Comparison of ENCODE assay signal across 28 mouse cellular contexts in the genomic region with DNA sequence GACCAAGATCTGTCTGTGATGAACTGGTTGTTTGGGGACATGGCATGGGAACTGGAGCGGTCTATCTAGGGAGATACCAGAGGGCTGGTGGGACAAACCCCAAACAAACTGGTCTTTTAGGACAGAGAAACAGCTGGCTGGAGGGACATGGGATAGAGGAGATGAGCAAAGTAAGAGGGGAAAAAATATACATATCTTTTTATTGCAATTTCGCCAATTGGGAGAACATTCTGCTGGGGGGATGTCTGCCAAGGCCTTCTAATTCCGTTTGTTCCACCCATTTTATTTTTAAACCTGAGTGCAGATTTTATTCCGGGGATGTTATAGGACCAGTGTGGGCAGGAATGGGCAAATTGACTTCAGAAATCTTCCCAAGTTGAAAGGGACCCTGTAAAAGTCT.
A peak's percentile ranks its signal among the peaks of the same experiment; 100 is the strongest.
DNase-seq lines count a peak whose midpoint lies in the region; ATAC-seq and TF ChIP-seq lines count a peak whose summit lies in the region.
"Had no signal": no experiment of that assay in that cellular context is flagged by ENCODE, and none has a peak within 500 bp of the region (broad histone marks: within the 10 kb centered on the region; RNA-seq: fewer than 3 reads in every experiment).

No protein-coding gene starts in this region.

- DNase-seq in forebrain, postnatal 0 days, result no peak
- peak; percentile 25 to 42 for DNase-seq in left cerebral cortex, adult 18-20 months (ENCODE audit: low spot score in 2 of 2)
- DNase-seq in left cerebral cortex, postnatal 4 days, result no peak
- DNase-seq in left cerebral cortex, postnatal 36 days (ENCODE audit: low spot score in 2 of 2), result peak; percentile 60 to 61
- peak; percentile 79 for DNase-seq in telencephalon, adult 2 months (ENCODE audit: low read depth, low spot score)
- no peak for DNase-seq in thymus, adult 2 months
- no peak for DNase-seq in cerebellum, adult 9-11 months
- DNase-seq: adrenal gland, adult 8-10 months; cerebellum, adult 8-10 months; cerebellum, postnatal 36 days; gastrocnemius, postnatal 14 days; kidney, adult 18-20 months; kidney, postnatal 25 days; liver, embryonic 13.5 days; lung, adult 18-20 months; thymus, postnatal 25 days had no signal

- no peak overlapping the region for H3K4me3 ChIP-seq in forebrain, postnatal 0 days (ENCODE audit: low read depth, low read length)
- H3K4me3 ChIP-seq in forebrain, embryonic 13.5 days, result no peak overlapping the region
- H3K4me3 ChIP-seq in thymus, adult 2 months (ENCODE audit: control insufficient read depth, insufficient read depth, low read length), result no peak overlapping the region
- H3K4me3 ChIP-seq: embryonic facial prominence, embryonic 13.5 days; kidney, embryonic 15.5 days; limb, embryonic 10.5 days; limb, embryonic 15.5 days; liver, embryonic 13.5 days; midbrain, embryonic 13.5 days; stomach, embryonic 15.5 days had no signal

- H3K9me3 ChIP-seq in forebrain, postnatal 0 days (ENCODE audit: low read length), result no peaks in the 10 kb centered on the region
- H3K9me3 ChIP-seq in forebrain, embryonic 13.5 days (replicated peaks), result no peaks in the 10 kb centered on the region
- H3K9me3 ChIP-seq: embryonic facial prominence, embryonic 13.5 days; kidney, embryonic 15.5 days; limb, embryonic 10.5 days; limb, embryonic 15.5 days; liver, embryonic 13.5 days; midbrain, embryonic 13.5 days; stomach, embryonic 15.5 days had no signal

- no peaks in the 10 kb centered on the region for H3K27me3 ChIP-seq in forebrain, postnatal 0 days (ENCODE audit: insufficient read depth, low read length)
- no peaks in the 10 kb centered on the region for H3K27me3 ChIP-seq in forebrain, embryonic 13.5 days
- no peaks in the 10 kb centered on the region for H3K27me3 ChIP-seq in thymus, adult 2 months (ENCODE audit: control insufficient read depth, insufficient read depth, low read length)
- H3K27me3 ChIP-seq: CH12.LX; embryonic facial prominence, embryonic 13.5 days; kidney, embryonic 15.5 days; limb, embryonic 15.5 days; liver, embryonic 13.5 days; midbrain, embryonic 13.5 days; stomach, embryonic 15.5 days had no signal

- no peak for TF ChIP-seq POLR2A in thymus, adult 2 months (IDR thresholded peaks at IDR 0.05; ENCODE audit: control insufficient read depth, extremely low read depth, insufficient read depth, low read length, poor library complexity)

- H3K4me1 ChIP-seq in forebrain, postnatal 0 days (ENCODE audit: insufficient read depth), result peaks cover 21% of the 10 kb centered on the region
- H3K4me1 ChIP-seq in forebrain, embryonic 13.5 days, result peaks cover 20% of the 10 kb centered on the region
- H3K4me1 ChIP-seq in thymus, adult 2 months (replicated peaks; ENCODE audit: control insufficient read depth, insufficient read depth, low read length), result no peaks in the 10 kb centered on the region
- H3K4me1 ChIP-seq: kidney, embryonic 15.5 days; limb, embryonic 10.5 days; liver, embryonic 13.5 days; stomach, embryonic 15.5 days had no signal

- peak overlapping the region; percentile 17; the same call in 1 of the 2 replicates for H3K27ac ChIP-seq in forebrain, postnatal 0 days (ENCODE audit: low read depth, low read length)
- H3K27ac ChIP-seq in forebrain, embryonic 13.5 days, result no peak overlapping the region
- no peak overlapping the region for H3K27ac ChIP-seq in thymus, adult 2 months (ENCODE audit: control insufficient read depth, insufficient read depth, low read length)
- H3K27ac ChIP-seq: embryonic facial prominence, embryonic 13.5 days; kidney, embryonic 15.5 days; limb, embryonic 10.5 days; limb, embryonic 15.5 days; liver, embryonic 13.5 days; macrophage; midbrain, embryonic 13.5 days; stomach, embryonic 15.5 days had no signal

- H3K4me2 ChIP-seq in forebrain, postnatal 0 days (ENCODE audit: low read depth), result no peak overlapping the region
- H3K4me2 ChIP-seq in forebrain, embryonic 13.5 days, result no peak overlapping the region
- H3K4me2 ChIP-seq: embryonic facial prominence, embryonic 13.5 days; kidney, embryonic 15.5 days; limb, embryonic 15.5 days; liver, embryonic 13.5 days; midbrain, embryonic 13.5 days; stomach, embryonic 15.5 days had no signal

- no peak overlapping the region for H3K9ac ChIP-seq in forebrain, postnatal 0 days
- H3K9ac ChIP-seq in forebrain, embryonic 13.5 days, result no peak overlapping the region
- H3K9ac ChIP-seq: embryonic facial prominence, embryonic 13.5 days; kidney, embryonic 15.5 days; limb, embryonic 15.5 days; liver, embryonic 13.5 days; midbrain, embryonic 13.5 days; stomach, embryonic 15.5 days had no signal

- TF ChIP-seq CTCF in forebrain, postnatal 0 days (IDR thresholded peaks at IDR 0.05; ENCODE audit: low read depth), result no peak
- no peak for TF ChIP-seq CTCF in thymus, adult 2 months (IDR thresholded peaks at IDR 0.05; ENCODE audit: borderline replicate concordance, control insufficient read depth, extremely low read depth, insufficient read depth, low read length, poor library complexity)

- no peaks in the 10 kb centered on the region for H3K36me3 ChIP-seq in forebrain, postnatal 0 days (ENCODE audit: insufficient read depth)
- H3K36me3 ChIP-seq in forebrain, embryonic 13.5 days (ENCODE audit: poor library complexity, severe bottlenecking), result no peaks in the 10 kb centered on the region
- no peaks in the 10 kb centered on the region for H3K36me3 ChIP-seq in thymus, adult 2 months (ENCODE audit: control insufficient read depth, insufficient read depth, low read length)
- H3K36me3 ChIP-seq: embryonic facial prominence, embryonic 13.5 days; kidney, embryonic 15.5 days; limb, embryonic 10.5 days; limb, embryonic 15.5 days; liver, embryonic 13.5 days; midbrain, embryonic 13.5 days; stomach, embryonic 15.5 days had no signal

- ATAC-seq in forebrain, postnatal 0 days, result no peak
- no peak for ATAC-seq in forebrain, embryonic 13.5 days
- ATAC-seq: activated CD4-positive, CD25-positive, alpha-beta regulatory T cell, adult 4 months; hindbrain, embryonic 16.5 days; lung, postnatal 0 days; midbrain, embryonic 13.5 days had no signal

- intact Hi-C loops in left cerebral cortex, postnatal 4 days (cut with DNase I), result no loop called here
- intact Hi-C loops in left cerebral cortex, postnatal 36 days (cut with DNase I), result no loop called here

- WGBS in forebrain, postnatal 0 days, result 69% methylated on average over 4 of the region's 4 CpGs
- 84% methylated on average over 4 of the region's 4 CpGs for WGBS in forebrain, embryonic 13.5 days
- WGBS in thymus, adult 2 months, result 94% methylated on average over 4 of the region's 4 CpGs

Comparison
In these comparisons a context has a peak if more than half of its experiments do, and no peak if none do; other contexts are left out.
1. DNase-seq: peak in left cerebral cortex, adult 18-20 months (2 of 2), left cerebral cortex, postnatal 36 days (2 of 2) and telencephalon, adult 2 months (single experiment); none in forebrain, postnatal 0 days (single experiment), left cerebral cortex, postnatal 4 days (single experiment), thymus, adult 2 months (single experiment) and cerebellum, adult 9-11 months (single experiment).